Mouse (Mus musculus) kidney, adult 18-20 months (tissue): ENCODE data around the gene Coasy.

Experiments
- DNase-seq: peaks from one replicate; pipeline ENCODE4 v3.0.0; 2021

The Coasy gene

DNA sequence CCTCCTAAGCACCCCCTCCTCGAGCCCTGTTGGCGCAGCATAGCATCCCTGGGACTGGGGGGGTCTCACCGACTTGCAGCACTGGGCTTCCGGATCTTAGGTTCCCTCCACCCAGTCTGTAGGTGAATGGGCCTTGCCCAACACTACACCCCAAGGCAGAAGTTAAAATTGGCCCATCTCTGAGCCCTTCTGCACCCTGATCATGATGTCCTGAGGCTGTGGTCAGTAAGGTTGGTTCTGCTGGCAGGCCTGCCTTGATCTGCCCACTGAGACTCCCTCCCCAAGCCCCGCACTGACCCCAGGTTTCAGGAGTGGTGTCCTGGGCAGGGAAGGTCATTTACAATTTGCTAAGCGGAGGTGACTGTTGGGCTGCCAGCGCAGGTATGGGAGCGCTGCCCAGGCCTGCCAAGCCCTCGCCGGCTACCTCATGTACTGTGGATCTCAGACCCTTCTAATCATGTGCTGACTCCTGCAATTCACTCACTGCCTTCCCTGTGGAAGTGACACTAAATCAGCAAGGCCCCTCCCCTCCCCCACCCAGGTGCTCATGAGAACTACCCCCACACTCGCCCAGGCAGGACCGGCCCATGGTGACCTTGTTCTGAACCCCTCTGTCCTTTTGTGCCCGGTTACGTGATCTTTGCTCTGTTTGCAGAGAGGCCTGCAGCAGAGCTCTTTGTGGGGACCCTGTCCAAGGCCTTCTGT, 19.2 kb upstream of the Coasy start:
- DNase-seq, result no peak

DNA sequence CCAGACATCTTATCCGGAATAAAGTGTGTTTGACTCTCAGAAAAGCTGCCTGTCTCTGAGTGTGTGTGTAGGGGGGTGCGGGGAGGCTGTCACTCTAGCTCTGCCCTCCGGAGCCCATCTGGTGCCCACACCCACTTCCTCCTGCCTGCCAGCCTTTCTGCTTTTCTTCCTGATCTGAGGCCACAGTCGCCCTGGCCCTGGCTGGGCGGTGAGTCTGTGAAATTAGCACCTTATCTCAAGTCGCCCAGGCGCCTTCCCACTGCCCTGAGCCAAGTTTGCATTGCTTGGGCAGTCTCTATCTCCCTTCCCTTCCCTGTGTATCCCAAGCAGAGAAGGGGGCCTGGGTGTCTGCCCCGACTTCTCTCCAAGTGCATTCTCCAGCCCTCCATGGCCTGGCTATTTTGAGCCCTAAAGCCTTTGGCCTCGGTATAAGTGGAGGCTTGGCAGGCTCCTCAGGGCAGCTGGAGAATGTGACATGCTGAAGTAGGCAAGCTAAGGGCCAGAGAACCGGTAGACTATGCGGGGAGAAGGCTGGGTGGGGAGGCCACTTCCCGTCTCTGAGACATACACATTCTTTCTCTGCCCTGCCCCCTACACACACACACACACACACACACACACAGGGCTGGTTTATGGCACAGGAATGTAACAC, 18.6 kb upstream of the Coasy start:
- DNase-seq, result no peak

DNA sequence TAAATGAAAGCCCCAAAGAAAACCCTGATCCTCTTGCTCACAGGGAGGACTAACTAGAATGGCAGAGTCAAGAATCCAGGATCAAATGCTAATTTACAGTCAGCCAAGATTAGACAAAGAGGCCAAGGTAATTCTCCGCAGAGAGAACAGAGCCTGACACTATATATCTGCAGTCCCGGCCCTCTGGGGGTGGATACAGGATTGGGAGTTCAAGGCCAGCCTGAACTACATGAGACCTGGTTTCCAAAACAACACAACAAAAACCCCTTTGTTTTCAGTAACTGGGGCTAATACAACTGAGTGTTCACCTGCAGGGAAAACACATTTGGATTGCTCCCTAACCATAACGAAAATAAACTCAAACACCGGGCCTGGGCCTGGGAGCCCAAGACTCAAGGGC, 17.9 kb upstream of the Coasy start:
- DNase-seq, result no peak

DNA sequence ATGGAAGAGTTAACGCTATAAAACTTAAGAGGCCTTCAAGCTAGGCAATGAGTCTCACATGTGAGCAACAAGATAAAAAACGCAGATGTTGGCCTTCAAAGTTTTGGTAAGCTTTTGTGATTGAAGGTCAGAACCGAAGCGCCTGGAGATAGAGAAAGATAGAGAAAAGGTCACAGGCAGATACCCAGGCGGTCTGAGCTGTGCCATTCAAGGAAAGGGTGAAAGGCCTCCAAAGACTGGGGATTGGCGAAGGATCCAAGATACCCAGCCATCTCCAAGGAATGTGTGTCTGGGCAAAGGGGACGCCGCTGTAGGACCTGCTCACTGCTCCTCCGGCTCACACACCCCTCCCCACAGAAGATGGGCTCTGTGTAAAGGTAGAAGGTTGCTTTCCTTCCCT, 17.4 kb upstream of the Coasy start:
- DNase-seq, result no peak

DNA sequence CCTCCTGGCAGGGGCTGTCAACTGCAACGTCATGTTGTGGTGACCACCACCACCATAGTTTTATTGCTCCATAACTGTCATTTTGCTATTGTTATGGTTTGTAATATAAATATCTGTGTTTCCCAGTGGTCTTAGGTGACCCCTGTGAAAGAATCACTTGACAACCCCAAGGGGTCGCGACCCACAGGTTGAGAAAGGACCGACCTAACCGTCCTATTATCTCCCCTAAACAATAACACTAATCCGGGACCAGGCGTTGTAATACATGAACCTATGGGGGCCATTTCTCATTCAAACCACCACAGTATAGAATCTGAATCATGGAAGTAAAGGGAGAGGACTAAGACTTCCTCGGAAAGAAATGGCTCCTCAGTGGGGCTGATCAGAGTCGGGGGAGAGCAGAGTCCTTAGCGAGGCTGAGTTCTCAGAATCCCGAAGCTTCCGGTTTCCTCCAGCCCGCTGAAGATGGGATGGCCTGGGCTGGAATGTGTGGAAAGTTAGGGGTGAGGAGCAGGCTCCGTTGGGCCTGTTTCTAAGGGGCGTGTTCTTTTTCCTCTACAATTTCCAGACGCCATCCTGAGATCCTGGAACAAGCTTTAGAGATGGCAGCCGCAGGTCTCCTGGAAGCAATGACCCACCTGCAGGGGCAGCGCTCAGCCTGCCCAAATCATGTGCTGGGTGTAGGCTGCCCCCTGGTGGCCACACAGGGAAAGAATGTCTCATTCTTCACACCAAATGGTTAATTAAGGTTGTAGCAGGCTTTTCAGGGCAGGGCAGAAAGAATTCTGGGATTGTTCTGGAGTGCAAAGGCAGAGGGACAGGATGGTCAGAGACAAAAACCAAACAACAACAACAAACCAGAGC, 15.6 kb upstream of the Coasy start:
- DNase-seq, result peak; percentile 92

DNA sequence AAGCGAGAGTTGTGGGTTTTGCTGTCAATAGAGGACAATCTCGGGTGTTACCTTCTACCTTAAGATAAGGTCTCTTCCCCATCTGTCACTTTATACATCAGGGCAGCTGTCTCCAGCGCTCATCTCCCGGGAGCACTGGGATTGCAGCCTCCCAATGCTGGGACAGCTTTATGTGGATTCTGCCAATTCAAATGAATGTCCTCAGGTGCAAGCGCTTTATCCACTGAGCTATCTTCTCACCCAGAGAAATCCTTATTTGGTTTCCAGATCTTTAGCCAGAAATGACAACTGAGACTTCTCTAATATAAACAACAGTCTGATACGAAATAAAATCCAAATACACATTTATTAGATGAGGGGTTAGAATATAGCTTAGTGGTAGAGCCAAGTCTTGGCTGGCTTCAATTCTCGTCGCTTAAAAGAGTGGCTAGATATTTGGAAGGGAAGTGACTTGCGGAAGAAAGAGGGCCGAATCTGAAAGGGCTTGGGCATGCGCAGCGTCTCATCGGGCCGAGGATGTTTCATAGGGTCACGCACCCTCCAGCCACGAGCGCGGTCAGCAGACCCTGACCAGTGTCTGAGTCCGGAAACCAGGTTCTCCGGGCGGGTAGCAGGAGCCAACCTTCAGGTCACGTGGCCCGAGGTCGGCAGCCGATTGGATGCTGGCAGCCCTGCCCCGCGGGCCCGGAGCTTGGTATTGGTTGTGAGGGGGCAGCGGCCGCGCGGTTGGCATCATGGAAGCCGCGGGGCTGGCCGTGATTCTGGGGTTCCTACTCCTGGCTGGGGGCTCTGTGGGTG, 12.8 kb upstream of the Coasy start, which contains the start of gene Naglu:
Gene Naglu, plus strand, starts transcription at position 622 of the 798 bp plus-strand sequence.
- peak; percentile 97 for DNase-seq

DNA sequence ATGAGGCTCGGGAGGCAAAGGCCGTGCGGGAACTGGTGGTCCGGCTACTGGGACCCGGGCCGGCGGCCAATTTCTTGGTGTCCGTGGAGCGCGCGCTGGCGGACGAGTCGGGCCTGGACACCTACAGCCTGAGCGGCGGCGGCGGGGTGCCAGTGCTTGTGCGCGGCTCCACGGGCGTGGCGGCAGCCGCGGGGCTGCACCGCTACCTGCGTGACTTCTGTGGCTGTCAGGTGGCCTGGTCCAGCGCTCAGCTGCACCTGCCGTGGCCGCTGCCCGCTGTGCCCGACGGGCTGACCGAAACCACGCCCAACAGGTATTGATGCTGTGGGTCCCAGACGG, 12.2 kb upstream of the Coasy start:
- no peak for DNase-seq

DNA sequence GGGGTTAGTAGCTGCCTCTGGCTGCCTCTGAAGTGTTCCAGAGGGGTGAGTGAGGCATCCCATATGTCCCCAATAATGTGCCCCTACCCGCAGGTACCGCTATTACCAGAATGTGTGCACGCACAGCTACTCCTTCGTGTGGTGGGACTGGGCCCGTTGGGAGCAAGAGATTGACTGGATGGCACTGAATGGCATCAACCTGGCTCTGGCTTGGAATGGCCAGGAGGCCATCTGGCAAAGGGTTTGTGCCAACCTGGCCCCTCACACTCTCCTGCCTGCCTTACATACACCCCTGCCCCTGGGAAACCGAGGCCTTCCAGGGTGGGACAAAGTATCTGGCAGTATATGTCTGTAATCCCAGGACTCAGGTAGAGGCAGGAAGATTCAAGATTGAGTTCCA, 11.4 kb upstream of the Coasy start:
- DNase-seq, result no peak

DNA sequence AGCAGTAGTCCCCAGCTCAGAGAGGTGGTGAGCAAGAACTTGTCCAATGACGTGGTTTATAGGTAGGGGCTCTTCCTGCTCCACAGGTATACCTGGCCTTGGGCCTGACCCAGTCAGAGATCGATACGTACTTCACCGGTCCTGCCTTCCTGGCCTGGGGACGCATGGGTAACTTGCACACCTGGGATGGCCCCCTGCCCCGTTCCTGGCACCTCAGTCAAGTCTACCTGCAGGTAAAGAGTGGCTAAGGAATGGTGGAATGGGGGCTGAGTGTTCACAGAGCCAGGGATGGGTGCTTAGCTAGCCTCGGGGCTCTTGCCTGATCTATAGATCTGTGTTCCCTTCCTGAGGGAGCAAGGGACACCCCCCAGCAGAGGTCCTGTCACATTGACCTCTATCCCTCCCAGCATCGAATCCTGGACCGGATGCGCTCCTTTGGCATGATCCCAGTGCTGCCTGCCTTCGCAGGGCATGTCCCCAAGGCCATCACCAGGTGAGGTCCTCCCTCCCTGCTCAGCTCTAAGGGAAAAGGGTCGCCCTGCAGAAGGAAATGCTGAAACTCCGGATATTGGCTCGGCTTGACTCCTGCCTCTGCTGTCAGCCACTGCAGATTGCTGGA, 10.4 kb upstream of the Coasy start:
- DNase-seq, result no peak

DNA sequence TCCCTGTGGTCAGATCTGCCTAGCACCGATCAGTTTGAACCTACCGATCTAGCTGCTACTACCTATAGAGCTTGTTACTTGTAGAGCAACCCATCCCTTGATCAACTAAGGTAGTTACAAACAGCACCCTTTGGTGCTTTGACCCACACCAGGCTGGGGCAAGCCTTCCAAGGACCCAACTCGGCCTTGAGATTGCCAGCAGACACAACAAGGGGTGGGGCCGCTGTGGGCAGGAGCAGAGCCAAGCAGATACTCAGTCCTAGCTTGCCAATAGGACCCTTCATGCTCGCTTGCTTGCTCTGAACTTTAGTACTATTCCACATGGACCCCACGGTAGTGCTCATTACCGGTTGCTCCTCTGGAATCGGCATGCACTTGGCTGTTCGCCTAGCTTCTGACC, 4.2 kb upstream of the Coasy start, which contains the start of gene Hsd17b1:
Gene Hsd17b1, plus strand, starts transcription at position 291 of the 400 bp plus-strand sequence.
- DNase-seq, result no peak

DNA sequence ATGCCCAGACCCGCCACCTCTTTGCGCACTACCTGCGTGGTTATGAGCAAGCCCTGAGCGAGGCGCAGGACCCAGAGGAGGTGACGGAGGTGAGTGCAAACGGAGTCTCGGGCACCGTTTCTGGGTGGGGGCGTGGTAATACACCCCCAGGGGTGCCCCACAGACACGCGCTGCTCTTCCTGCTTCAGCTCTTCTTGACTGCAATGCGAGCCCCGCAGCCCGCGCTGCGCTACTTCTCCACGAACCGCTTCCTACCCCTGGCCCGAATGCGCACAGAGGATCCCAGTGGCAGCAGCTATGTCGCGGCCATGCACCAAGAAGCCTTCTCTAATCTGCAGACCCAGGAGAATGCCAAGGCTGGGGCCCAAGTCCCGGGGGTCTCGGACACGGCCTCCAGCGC, 2.6 kb upstream of the Coasy start:
- DNase-seq, result no peak

DNA sequence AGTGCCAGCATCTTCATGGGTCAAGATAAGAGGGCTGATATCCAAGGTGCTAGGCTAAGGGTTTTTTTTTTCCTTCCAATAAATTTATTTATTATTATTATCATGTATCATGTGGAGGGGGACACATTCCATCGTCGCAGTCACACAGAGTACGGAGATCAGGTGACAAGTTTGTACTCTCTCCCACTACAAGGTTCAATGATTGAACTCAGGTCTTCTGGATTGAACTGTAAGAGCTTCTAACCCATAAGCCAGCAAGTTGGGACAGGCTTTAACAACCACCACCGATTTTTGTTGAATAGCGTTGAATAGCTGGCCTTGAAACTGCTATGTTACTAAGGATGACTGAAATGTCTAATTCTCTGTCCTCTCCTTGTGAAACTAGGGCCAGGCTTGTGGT, 1.9 kb upstream of the Coasy start:
- no peak for DNase-seq

DNA sequence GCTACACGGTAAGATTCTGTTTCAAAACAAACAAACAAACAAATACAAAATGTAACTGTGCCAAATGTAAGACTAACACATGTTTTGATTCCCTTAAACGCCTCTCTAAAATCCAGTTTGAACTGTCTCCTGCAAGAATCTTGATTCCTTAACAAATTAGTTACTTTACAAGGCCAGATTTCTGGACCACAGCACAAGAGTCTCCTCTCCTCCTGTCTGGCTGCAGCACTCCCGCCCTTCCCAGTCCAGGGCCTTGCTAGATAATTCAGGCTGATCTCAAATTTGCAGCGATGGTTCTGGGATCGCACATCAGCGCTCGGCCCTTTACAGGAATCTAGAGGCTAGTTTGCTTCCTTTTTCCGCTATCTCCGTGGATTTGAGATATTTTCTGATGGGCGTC, 706 bp upstream of the Coasy start:
- DNase-seq, result no peak

DNA sequence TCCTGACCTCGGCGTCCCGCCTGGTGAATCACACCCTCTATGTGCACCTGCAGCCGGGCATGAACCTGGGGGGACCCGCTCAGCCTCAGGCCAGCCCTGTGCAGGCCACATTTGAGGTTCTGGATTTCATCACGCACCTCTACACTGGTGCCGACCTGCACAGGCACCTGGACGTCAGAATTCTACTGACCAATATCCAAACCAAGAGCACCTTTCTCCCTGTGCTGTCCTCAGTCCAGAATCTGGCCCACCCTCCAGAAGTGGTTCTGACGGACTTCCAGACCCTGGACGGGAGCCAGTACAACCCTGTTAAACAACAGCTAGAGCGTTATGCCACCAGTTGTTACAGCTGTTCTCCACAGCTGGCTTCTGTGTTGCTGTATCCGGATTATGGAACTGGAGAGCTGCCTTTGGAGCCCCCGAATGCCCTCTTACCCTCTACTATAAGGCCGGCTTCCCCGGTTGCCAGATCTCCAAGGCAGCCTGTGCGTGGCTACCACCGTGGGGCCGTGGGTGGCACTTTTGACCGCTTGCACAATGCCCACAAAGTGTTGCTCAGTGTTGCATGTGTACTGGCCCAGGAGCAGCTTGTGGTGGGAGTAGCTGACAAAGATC, 825 bp downstream of the Coasy start:
- DNase-seq, result peak; percentile 68

DNA sequence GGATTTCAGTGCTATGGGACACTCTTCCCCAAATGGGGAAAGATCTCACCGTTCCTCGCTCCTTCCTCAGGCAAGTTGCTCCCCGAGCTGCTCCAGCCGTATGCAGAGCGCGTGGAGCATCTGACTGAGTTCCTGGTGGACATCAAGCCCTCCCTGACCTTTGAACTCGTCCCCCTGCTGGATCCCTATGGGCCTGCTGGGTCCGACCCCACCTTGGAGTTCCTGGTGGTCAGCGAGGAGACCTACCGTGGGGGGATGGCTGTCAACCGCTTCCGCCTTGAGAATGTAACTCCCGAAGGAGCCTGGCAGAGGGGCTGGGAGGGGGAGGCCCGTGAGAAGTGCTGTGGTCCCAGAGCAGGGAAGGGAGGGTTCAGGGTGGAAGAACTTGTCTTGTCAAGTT, 1.9 kb downstream of the Coasy start:
- no peak for DNase-seq

DNA sequence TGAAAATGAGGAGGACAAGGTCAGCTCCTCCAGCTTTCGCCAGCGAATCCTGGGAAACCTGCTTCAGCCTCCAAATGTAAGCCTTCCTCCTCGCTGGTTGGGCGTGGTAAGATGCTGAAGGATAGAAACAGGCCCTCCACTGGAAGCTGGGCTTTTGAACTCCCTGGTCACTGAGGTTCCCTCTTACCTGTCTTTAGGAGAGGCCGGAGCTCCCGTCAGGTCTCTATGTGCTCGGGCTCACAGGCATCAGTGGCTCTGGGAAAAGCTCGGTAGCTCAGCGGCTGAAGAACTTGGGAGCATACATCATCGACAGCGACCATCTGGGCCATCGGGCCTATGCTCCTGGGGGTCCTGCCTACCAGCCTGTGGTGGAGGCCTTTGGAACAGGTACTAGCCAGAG, 2.4 kb downstream of the Coasy start:
- DNase-seq, result no peak

DNA sequence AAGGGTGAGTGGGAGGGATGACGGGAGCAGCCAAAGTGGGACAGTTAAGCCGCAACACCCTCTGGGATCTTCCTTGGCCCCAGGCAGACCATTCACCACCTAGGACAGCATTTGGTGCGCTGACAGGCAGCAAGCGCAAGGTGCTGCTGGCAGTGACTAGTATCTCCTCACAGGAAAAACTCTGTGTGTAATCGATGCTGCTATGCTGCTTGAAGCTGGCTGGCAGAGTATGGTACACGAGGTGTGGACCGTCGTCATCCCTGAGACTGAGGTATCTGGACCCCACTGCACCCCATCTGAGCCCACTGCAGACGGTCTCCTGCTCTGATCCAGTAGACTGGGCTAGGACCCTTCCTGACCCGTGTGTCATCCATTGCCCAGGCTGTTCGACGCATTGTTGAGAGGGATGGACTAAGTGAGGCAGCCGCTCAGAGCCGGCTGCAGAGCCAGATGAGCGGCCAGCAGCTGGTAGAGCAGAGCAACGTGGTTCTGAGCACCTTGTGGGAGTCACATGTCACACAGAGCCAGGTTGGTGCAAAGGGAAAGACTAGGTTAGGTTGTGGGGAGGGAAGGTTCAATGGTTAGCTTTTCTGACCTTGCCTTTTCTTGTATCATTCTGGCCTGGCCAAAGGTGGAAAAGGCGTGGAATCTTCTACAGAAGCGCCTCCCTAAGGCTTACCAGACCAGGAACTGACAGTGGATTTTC, 3.4 kb downstream of the Coasy start:
- no peak for DNase-seq

DNA sequence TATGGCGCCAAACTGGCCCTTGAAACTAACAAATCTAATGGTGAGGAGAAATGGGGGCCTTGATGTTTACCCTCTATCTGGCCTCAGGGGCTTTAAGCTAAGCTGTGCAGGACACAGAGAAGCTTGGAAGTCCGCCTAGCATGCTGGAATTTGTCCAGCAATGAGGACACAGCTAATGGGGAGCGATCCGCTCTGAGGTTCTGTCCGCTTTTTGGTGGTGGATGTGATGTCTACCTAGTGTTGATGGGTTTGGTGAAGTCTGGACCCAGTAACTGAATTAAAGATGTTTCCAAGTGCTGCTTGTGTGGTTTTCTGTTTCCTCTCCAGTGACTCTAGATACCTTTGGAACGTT, 3.9 kb downstream of the Coasy start:
- DNase-seq, result no peak

DNA sequence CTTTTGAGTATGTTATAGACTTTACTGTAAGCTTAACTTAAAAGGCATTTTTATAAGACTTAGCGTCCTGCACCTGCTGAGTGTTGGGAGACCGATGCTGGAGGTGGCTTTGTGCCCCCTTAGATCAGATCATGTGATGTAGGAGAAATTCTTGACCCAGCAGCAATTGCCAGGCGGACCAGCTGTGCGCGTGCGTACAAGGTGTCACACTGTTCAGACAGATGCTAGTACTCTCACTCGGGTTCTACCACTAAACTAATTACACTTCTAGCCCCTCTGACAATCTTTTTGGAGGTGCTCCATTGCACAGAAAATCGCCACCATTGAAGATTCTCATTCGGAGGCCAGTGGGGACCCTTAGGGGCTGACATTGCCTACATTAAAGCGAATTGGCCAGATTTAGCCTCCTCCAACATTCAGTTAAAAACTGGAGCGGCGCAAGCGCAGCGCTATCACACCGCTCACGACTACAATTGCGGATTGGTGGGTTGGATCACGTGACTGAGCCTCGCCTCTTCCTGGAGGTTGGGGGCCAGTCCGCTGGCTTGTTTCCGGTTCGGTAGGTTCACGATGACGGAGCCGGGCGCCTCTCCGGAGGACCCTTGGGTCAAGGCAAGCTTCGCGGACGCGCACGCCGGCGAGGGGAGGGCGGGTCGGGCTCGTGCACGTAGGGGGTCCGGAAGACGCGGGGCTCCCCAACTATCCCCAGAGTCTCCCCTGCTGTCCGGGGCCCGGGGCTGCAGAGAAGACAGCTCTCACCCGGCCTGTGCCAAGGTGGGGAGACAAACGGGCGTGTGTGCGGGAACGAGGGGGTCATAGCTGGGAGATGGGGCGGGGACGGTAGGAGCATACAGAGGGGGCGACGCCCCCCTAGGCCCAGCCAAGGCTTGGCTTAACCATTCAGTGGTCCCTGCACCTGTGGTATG, 4.7 kb downstream of the Coasy start, which contains the start of gene Mlx:
Gene Mlx, plus strand, starts transcription at position 522 of the 926 bp plus-strand sequence.
- peak; percentile 91 for DNase-seq

DNA sequence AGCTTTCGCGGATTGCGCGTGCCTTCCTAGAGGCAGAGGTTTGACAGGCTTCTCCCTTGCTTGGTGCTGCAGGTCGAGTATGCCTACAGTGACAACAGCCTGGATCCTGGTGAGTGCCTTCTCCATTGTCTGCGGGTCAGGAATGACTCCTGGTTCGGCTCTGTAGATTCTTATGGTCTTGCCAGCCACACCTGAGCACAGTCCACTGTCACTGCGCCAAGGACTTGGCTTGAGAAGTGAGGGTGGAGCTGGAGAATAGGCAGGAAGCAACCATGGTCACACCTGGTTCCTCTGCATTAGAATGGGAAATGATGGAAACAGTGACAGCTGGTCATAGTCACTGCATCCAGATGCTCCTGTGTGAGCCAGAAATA, 5.3 kb downstream of the Coasy start:
- peak; percentile 55 for DNase-seq
